Mouse (Mus musculus): ENCODE data around the gene Zcchc14.

DNA sequence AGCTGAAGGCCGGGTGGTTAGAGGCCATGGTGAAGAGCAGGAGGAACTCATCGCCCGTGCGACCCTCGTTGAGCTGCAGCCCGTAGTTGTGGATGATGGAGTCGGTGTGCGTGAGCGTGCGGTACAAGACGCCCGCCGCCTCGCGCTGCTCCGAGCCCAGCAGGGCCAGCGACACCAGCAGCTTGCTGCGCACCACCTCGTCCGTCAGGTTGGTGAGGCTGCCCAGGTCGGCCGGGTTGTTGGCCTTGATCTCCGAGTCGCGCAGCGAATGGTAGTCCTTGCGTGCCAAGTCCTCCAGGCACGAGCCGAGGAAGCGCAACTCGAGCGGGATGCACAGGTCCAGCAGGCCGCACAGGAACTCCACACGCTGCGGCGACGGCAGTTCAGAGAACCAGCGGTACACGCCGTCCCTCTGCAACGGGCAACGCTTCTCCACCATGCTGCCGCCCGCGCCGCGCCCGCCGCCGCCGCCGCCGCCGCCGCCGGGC, 783 bp downstream of the Zcchc14 start:
- TF ChIP-seq CTCF (IDR thresholded peaks at IDR 0.05; ENCODE audit: low read depth), result no peak
- no peak for TF ChIP-seq EP300 (IDR thresholded peaks at IDR 0.05; ENCODE audit: low read depth)
